Mouse (Mus musculus) mesoderm, embryonic 11.5 days (tissue): Measurements from ENCODE around the gene Itga10.
"Not testable (repeated sequence)": the region's sequence is repeated elsewhere in the genome, so short reads cannot be mapped to it uniquely, and the experiment has no call there.

ENCODE experiments used
- DNase-seq: peaks from one replicate; pipeline ENCODE4 v3.0.0-alpha.2; 2012; ENCODE audit warnings: low read depth, low spot score

The Itga10 gene

GRCm38 (mm10) chr3:96680269-96680956 lies 35.0 kb downstream of the Itga10 start:
- no peak for DNase-seq

GRCm38 (mm10) chr3:96683496-96683895 lies 38.1 kb downstream of the Itga10 start:
- no peak for DNase-seq

GRCm38 (mm10) chr3:96684151-96684821 lies 38.9 kb downstream of the Itga10 start:
- no peak for DNase-seq

GRCm38 (mm10) chr3:96684822-96685156 lies 39.4 kb downstream of the Itga10 start:
- no peak for DNase-seq

- not testable (repeated sequence) for DNase-seq
These were observed 40.7 kb downstream of the Itga10 start for GRCm38 (mm10) chr3:96686057-96686456.

GRCm38 (mm10) chr3:96688854-96689253 lies 43.5 kb downstream of the Itga10 start:
- no peak for DNase-seq

GRCm38 (mm10) chr3:96690298-96690697 lies 44.9 kb downstream of the Itga10 start:
- no peak for DNase-seq

- no peak for DNase-seq
These were observed 47.1 kb downstream of the Itga10 start for GRCm38 (mm10) chr3:96692506-96692905.

GRCm38 (mm10) chr3:96693579-96693978 lies 48.2 kb downstream of the Itga10 start:
- no peak for DNase-seq

GRCm38 (mm10) chr3:96696198-96696765 lies 50.9 kb downstream of the Itga10 start, which contains the start of gene Pias3:
Pias3 (plus strand) TSS chr3:96696384.
- peak; percentile 84 for DNase-seq

GRCm38 (mm10) chr3:96696766-96697732 lies 51.7 kb downstream of the Itga10 start:
- DNase-seq, result peak; percentile 92

- no peak for DNase-seq
These were observed 53.8 kb downstream of the Itga10 start for GRCm38 (mm10) chr3:96698993-96699690.

- DNase-seq, result peak; percentile 56
These were observed 55.0 kb downstream of the Itga10 start for GRCm38 (mm10) chr3:96700376-96700775.

GRCm38 (mm10) chr3:96701003-96701402 lies 55.6 kb downstream of the Itga10 start:
- DNase-seq, result no peak

GRCm38 (mm10) chr3:96704778-96705177 lies 59.4 kb downstream of the Itga10 start:
- DNase-seq, result no peak

- no peak for DNase-seq
These were observed 60.8 kb downstream of the Itga10 start for GRCm38 (mm10) chr3:96706217-96706616.

- DNase-seq, result no peak
These were observed 61.6 kb downstream of the Itga10 start for GRCm38 (mm10) chr3:96706984-96707383.

- DNase-seq, result peak; percentile 84
These were observed 62.7 kb downstream of the Itga10 start, which contains the start of gene Nudt17 for GRCm38 (mm10) chr3:96707903-96708683. Nudt17 (minus strand) TSS chr3:96708562.

- no peak for DNase-seq
These were observed 63.3 kb downstream of the Itga10 start for GRCm38 (mm10) chr3:96708684-96709064.
